Mouse (Mus musculus) hindbrain, embryonic 15.5 days (tissue): ENCODE results near the gene Ropn1l. TPM values are rescaled to one million over a fixed set of nuclear protein-coding genes. Genes with fewer than 3 reads are reported as not detected.

Experiments used
- ATAC-seq: fragments of 200-750 bp; cut with Nextera tagmentation; 2 replicates; pipeline ENCODE4 v1.8.0; 2017; ENCODE audit warnings: low read depth, moderate number of reproducible peaks, moderate TSS enrichment; ENCODE audit not compliant: low FRiP score
- H3K27ac ChIP-seq: fragments of 300-500 bp; sonication (generic); replicated peaks from 2 replicates; pipeline ENCODE4 v1.5.1; 2015; ENCODE audit warnings: mild to moderate bottlenecking, inconsistent platforms
- H3K27me3 ChIP-seq: fragments of 300-500 bp; sonication (generic); 2 replicates; pipeline ENCODE4 v1.6.1; 2015; ENCODE audit warnings: control low read depth, inconsistent platforms
- H3K36me3 ChIP-seq: fragments of 300-500 bp; sonication (generic); 2 replicates; pipeline ENCODE4 v1.6.1; 2015; ENCODE audit warnings: control low read depth, inconsistent platforms
- H3K4me1 ChIP-seq: fragments of 300-500 bp; sonication (generic); replicated peaks from 2 replicates; pipeline ENCODE4 v1.6.1; 2015; ENCODE audit warnings: control low read depth, inconsistent platforms
- H3K4me2 ChIP-seq: fragments of 300-500 bp; sonication (generic); 2 replicates; pipeline ENCODE4 v1.6.1; 2015; ENCODE audit warnings: moderate library complexity, mild to moderate bottlenecking, inconsistent platforms
- H3K4me3 ChIP-seq: fragments of 300-500 bp; sonication (generic); 2 replicates; pipeline ENCODE4 v1.5.1; 2015; ENCODE audit warnings: mild to moderate bottlenecking, inconsistent platforms
- H3K9ac ChIP-seq: fragments of 300-500 bp; sonication (generic); 2 replicates; pipeline ENCODE4 v1.6.1; 2015; ENCODE audit warnings: inconsistent platforms
- H3K9me3 ChIP-seq: fragments of 300-500 bp; sonication (generic); 2 replicates; pipeline ENCODE4 v1.6.1; 2016; ENCODE audit warnings: control low read depth, inconsistent platforms
- WGBS: fragments of 180-500 bp; shearing (Covaris S2); methylation state at CpG from one replicate; pipeline ENCODE4 v1.1.7; 2015; 5-methylcytosine and 5-hydroxymethylcytosine counted together
- polyA plus RNA-seq: library from polyadenylated mRNA; unstranded; fragments of >200 nt; fragmentation: Nextera tagmentation; extraction: Ambion mirVana; gene quantifications from 2 replicates; pipeline ENCODE4 v1.2.1, GENCODE M21; 2015

The Ropn1l gene
- polyA plus RNA-seq, 1 experiment from 2014 or later = 2.6 TPM

GRCm38 (mm10) chr15:31417796-31418685 lies 35.5 kb downstream of the Ropn1l start:
- no peaks in the 10 kb centered on the region for H3K36me3 ChIP-seq
- H3K4me1 ChIP-seq = peaks cover 6% of the 10 kb centered on the region; the same call in 1 of the 2 replicates
- H3K27me3 ChIP-seq = no peaks in the 10 kb centered on the region
- H3K4me2 ChIP-seq = peak overlapping the region; percentile 29
- no peaks in the 10 kb centered on the region for H3K9me3 ChIP-seq
- no peak overlapping the region for H3K4me3 ChIP-seq
- 0 out of 2 replicates have a peak overlapping the region, but pooled peaks have one; percentile 38 for H3K27ac ChIP-seq
- H3K9ac ChIP-seq = no peak overlapping the region
- peak; percentile 63; the same call in 1 of the 2 replicates for ATAC-seq
- WGBS = 55% methylated on average over 21 of the region's 21 CpGs

DNA sequence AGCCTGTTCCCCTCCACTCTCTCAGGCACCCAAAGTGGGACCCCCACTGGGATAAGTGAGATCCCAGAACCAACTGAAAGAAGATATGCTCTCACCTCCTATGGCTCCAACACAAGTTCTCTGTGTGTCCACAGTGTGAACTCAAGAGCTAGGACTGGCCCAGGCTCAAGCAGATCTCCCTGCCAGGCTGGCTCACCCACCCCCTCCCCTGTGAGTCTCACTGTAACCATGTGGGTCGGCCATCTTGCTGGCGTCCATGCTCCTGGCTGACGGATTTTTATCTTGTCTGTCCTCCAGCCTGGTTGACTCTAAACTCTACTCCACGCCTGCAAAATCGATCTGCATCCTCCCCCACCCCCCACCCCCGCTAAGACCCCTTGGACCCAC lies 36.1 kb downstream of the Ropn1l start:
- Histone ChIP-seq H3K4me1 (peaks cover 4% of the 10 kb centered on the region; the same call in 1 of the 2 replicates), H3K9me3 (no peaks in the 10 kb centered on the region), H3K4me2 (0 out of 2 replicates have a peak overlapping the region, but pooled peaks have one; percentile 29), H3K27me3 (no peaks in the 10 kb centered on the region), H3K9ac (no peak overlapping the region), H3K4me3 (no peak overlapping the region), H3K36me3 (no peaks in the 10 kb centered on the region), H3K27ac (0 out of 2 replicates have a peak overlapping the region, but pooled peaks have one; percentile 15)
- 73% methylated on average over 6 of the region's 6 CpGs for WGBS
- ATAC-seq = 0 out of 2 replicates have a peak, but pooled peaks have one; percentile 16

DNA sequence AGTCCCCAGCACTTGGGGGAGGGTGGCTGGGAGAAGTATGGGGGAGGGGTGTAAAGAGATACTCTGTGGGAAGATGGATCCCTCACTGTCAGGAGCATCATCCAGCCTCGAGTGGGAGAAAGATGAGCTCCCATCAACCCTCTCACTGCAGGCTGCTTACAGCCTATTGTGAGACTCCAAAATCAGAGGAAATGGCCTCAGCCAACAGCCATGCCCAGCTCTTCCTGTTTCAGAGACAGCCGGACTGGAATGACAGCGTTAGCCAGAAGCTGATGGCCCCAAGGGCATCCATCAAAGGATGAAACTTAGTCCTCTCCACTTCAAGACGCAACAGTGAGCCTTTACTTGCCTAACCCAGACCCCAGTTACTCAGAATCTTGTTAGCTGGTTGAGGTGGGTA lies 38.4 kb downstream of the Ropn1l start:
- Histone ChIP-seq H3K27ac (no peak overlapping the region), H3K9me3 (no peaks in the 10 kb centered on the region), H3K4me1 (peaks cover 4% of the 10 kb centered on the region; the same call in 1 of the 2 replicates), H3K27me3 (no peaks in the 10 kb centered on the region), H3K4me3 (no peak overlapping the region), H3K4me2 (no peak overlapping the region), H3K36me3 (no peaks in the 10 kb centered on the region), H3K9ac (no peak overlapping the region)
- no peak for ATAC-seq
- WGBS = 75% methylated on average over 4 of the region's 4 CpGs

DNA sequence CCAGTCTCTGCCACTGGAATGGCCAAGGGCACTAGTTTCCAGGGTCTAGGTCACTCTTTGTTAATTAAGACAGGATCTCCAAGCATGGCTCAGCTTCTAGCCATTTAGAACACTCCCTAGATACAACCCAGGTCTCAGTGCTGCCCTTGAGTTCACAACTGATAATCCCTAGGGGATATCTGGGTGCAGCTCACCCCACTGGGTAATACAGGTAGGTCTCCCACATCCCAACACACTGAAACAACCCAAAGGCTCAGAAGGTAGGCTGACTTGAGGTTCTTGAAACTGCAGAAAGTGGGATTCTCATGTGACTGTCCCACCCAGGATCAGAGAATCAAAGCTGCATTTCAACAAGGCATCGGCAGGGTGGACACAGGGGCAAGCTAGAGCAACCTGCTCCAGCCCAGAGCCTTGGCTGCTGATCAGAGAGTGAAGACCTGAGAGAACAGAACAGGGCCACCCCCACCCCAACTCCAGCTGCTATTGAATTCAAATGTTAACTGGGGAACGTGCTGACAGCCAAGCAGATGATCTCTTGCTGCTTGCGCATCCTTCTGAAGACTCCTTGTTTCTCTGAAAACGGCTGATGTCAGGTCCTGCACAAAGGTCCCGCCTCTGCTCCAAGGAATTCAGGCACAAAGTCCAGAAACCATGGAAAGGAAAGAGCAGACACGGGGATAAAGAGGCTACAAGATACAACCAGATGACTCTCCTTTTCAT lies 39.2 kb downstream of the Ropn1l start:
- H3K4me1 ChIP-seq = peaks cover 4% of the 10 kb centered on the region; the same call in 1 of the 2 replicates
- H3K9me3 ChIP-seq = no peaks in the 10 kb centered on the region
- H3K36me3 ChIP-seq = no peaks in the 10 kb centered on the region
- no peaks in the 10 kb centered on the region for H3K27me3 ChIP-seq
- no peak for ATAC-seq
- H3K4me2 ChIP-seq = no peak overlapping the region
- no peak overlapping the region for H3K27ac ChIP-seq
- whole genome bisulfite sequencing = 48% methylated on average over 6 of the region's 6 CpGs
- H3K4me3 ChIP-seq = no peak overlapping the region
- no peak overlapping the region for H3K9ac ChIP-seq

GRCm38 (mm10) chr15:31413662-31414061 lies 39.9 kb downstream of the Ropn1l start:
- 85% methylated on average over 6 of the region's 6 CpGs for WGBS
- no peaks in the 10 kb centered on the region for H3K9me3 ChIP-seq
- H3K9ac ChIP-seq = no peak overlapping the region

GRCm38 (mm10) chr15:31412933-31413332 lies 40.6 kb downstream of the Ropn1l start:
- Histone ChIP-seq H3K27me3 (no peaks in the 10 kb centered on the region), H3K36me3 (no peaks in the 10 kb centered on the region), H3K4me1 (no peaks in the 10 kb centered on the region), H3K9me3 (no peaks in the 10 kb centered on the region), H3K9ac (no peak overlapping the region), H3K4me2 (no peak overlapping the region), H3K4me3 (no peak overlapping the region), H3K27ac (no peak overlapping the region)
- ATAC-seq = no peak
- 50% methylated on average over 3 of the region's 3 CpGs for WGBS

More at GRCm38 (mm10) chr15:31413662-31414061, 39.9 kb downstream of the Ropn1l start:
- Histone ChIP-seq H3K27ac (no peak overlapping the region), H3K36me3 (no peaks in the 10 kb centered on the region), H3K27me3 (no peaks in the 10 kb centered on the region), H3K4me1 (peaks cover 3% of the 10 kb centered on the region; the same call in 1 of the 2 replicates), H3K4me2 (no peak overlapping the region), H3K4me3 (no peak overlapping the region)
- no peak for ATAC-seq

- Histone ChIP-seq H3K4me1 (no peaks in the 10 kb centered on the region), H3K9me3 (no peaks in the 10 kb centered on the region), H3K36me3 (no peaks in the 10 kb centered on the region), H3K27ac (no peak overlapping the region), H3K9ac (no peak overlapping the region), H3K4me3 (no peak overlapping the region), H3K4me2 (no peak overlapping the region), H3K27me3 (no peaks in the 10 kb centered on the region)
- no peak for ATAC-seq
- WGBS = 85% methylated on average over 6 of the region's 6 CpGs
Measured at GRCm38 (mm10) chr15:31412436-31412835, 41.1 kb downstream of the Ropn1l start.

GRCm38 (mm10) chr15:31407490-31407889 lies 46.0 kb downstream of the Ropn1l start:
- Histone ChIP-seq H3K36me3 (no peaks in the 10 kb centered on the region), H3K9me3 (no peaks in the 10 kb centered on the region), H3K9ac (no peak overlapping the region), H3K27me3 (no peaks in the 10 kb centered on the region), H3K4me2 (no peak overlapping the region), H3K4me3 (no peak overlapping the region), H3K4me1 (peaks cover 7% of the 10 kb centered on the region), H3K27ac (no peak overlapping the region)
- ATAC-seq = no peak
- WGBS = 84% methylated on average over 4 of the region's 4 CpGs

DNA sequence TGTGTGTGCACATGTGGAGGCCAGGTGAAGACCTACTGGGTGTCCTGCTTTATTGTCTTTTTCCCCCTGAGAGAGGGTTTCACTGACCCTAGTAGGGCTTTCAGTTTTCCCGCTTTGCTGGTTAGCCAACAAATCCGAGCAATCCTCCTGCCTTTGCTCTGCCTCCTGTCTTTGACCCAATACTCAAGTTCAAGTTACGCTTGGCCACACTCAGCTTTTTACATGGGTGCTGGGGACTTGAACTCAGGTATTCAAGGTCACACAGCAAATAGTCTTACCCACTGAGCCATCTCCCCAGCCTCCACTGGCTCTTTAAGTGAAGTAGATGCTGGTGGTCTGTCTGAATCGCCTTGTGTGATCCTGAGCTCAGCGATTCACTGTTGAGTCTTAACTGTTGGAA lies 46.7 kb downstream of the Ropn1l start:
- no peak overlapping the region for H3K4me2 ChIP-seq
- H3K9me3 ChIP-seq = no peaks in the 10 kb centered on the region
- H3K27ac ChIP-seq = no peak overlapping the region
- no peaks in the 10 kb centered on the region for H3K36me3 ChIP-seq
- WGBS = 85% methylated on average over 5 of the region's 5 CpGs
- no peak overlapping the region for H3K9ac ChIP-seq
- H3K27me3 ChIP-seq = no peaks in the 10 kb centered on the region
- no peak for ATAC-seq
- H3K4me1 ChIP-seq = peaks cover 13% of the 10 kb centered on the region
- no peak overlapping the region for H3K4me3 ChIP-seq

DNA sequence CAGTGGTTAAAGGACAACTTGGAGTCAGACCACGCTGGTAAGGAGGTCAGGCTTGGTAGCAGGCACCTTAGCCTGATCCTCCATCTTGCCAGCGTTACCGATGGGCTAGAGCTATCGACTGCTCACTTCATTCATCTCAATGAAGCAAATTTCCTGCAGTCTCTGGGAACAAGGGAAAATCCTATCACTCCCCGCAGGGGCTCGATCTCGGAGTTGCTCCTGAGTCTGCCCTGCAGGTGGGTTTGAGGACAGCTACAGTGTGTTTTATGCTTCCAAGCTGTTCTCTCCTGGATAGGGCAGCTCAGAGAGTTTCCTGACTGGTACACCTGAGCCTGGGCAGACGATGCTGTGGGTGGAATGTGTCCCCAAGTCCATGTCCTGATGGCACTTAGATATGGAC lies 49.2 kb downstream of the Ropn1l start:
- Histone ChIP-seq H3K4me1 (peaks cover 18% of the 10 kb centered on the region), H3K4me3 (no peak overlapping the region), H3K9ac (no peak overlapping the region), H3K27ac (no peak overlapping the region), H3K36me3 (no peaks in the 10 kb centered on the region), H3K9me3 (no peaks in the 10 kb centered on the region), H3K27me3 (no peaks in the 10 kb centered on the region), H3K4me2 (no peak overlapping the region)
- WGBS = 85% methylated on average over 8 of the region's 8 CpGs
- no peak for ATAC-seq

- Histone ChIP-seq H3K36me3 (no peaks in the 10 kb centered on the region), H3K4me2 (no peak overlapping the region), H3K9ac (no peak overlapping the region), H3K9me3 (no peaks in the 10 kb centered on the region), H3K27me3 (no peaks in the 10 kb centered on the region), H3K4me3 (no peak overlapping the region), H3K4me1 (peaks cover 18% of the 10 kb centered on the region), H3K27ac (no peak overlapping the region)
- ATAC-seq = peak; percentile 43; the same call in 1 of the 2 replicates
- 46% methylated on average over 12 of the region's 12 CpGs for WGBS
Measured at GRCm38 (mm10) chr15:31402200-31402892, 51.2 kb downstream of the Ropn1l start.
